Mouse (Mus musculus): ENCODE results near the gene Lsp1. TPM values are rescaled to one million over a fixed set of nuclear protein-coding genes. Genes with fewer than 3 reads are reported as not detected.

Gene Lsp1
- polyA plus RNA-seq, 1 experiment from 2014 or later, result 13.1 TPM

DNA sequence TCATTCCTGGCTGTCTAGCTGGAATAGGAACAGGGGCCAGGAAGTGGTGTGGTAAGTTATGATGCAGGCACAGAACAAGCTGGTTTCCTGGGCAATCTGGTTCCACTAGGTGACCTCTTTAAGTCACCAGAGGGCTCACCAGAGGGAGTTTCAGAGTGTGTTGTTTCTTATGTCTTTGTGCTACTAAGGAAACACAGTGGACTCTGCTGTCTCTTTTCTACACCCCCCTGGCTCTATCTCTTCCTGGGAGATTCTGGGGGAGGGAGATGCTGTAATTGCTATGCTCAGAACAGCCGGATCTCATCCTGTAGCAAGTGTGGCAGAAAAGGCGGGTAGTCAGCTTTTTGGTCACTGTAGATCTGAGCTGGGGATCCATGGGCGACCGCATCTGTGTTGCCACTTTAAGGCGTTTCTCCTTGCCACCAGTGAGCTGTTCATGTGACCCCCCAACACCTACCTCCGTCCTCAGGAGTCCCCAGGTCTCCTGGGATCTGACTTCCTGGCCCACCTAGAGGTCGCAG lies 9.6 kb downstream of the Lsp1 start:
- Histone ChIP-seq H3K4me2 (no peak overlapping the region), H3K27me3 (ENCODE audit: control insufficient read depth, insufficient read depth, low read length) (no peaks in the 10 kb centered on the region), H3K9ac (ENCODE audit: low read length) (no peak overlapping the region), H3K27ac (ENCODE audit: low read depth, low read length) (no peak overlapping the region), H3K36me3 (ENCODE audit: control insufficient read depth, insufficient read depth, low read length) (no peaks in the 10 kb centered on the region), H3K4me1 (ENCODE audit: control insufficient read depth, insufficient read depth, low read length) (peaks cover 15% of the 10 kb centered on the region), H3K9me3 (ENCODE audit: control insufficient read depth, low read length) (no peaks in the 10 kb centered on the region), H3K4me3 (ENCODE audit: low read depth, low read length) (no peak overlapping the region)
- ATAC-seq (ENCODE audit: low FRiP score), result no peak
- 83% methylated on average over 7 of the region's 7 CpGs for WGBS
- peak; percentile 74 for DNase-seq (ENCODE audit: low spot score, missing footprints)

DNA sequence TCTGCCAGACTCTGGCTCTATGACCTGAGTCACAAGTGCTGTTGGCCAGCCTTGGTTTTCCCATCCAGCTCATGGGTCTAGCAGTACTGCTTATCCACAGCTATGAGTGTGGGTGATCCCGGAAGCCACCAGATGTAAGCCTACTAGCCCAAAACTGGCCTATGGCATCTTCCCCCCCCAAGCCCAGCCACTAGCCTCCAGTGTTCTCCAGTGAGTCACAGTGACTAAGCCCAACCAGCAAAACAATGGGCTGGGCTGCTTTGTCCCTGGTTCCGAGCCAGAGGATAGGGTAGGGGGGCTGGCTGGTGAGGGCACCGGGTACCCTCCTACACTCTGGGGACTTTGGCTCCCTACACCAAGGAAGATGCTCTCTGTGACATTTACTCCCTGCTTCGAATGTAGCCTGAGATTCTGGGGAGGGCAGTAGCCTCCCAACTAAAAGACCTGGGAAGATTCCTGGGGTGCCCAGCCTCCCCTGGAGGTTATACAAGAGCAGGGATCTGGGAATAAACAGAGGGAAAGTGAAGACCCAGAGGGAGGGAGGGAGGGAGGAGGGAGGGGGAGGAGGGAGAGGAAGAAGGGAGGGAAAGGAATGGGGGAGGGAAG lies 10.3 kb downstream of the Lsp1 start:
- H3K4me2 ChIP-seq, result no peak overlapping the region
- H3K27ac ChIP-seq (ENCODE audit: low read depth, low read length), result no peak overlapping the region
- H3K9ac ChIP-seq (ENCODE audit: low read length), result no peak overlapping the region
- DNase-seq (ENCODE audit: low spot score, missing footprints), result peak; percentile 88
- no peaks in the 10 kb centered on the region for H3K27me3 ChIP-seq (ENCODE audit: control insufficient read depth, insufficient read depth, low read length)
- no peak overlapping the region for H3K4me3 ChIP-seq (ENCODE audit: low read depth, low read length)
- peaks cover 15% of the 10 kb centered on the region for H3K4me1 ChIP-seq (ENCODE audit: control insufficient read depth, insufficient read depth, low read length)
- WGBS, result 21% methylated on average over 4 of the region's 4 CpGs
- no peaks in the 10 kb centered on the region for H3K9me3 ChIP-seq (ENCODE audit: control insufficient read depth, low read length)
- peak; percentile 57; the same call in 1 of the 2 replicates for ATAC-seq (ENCODE audit: low FRiP score)
- no peaks in the 10 kb centered on the region for H3K36me3 ChIP-seq (ENCODE audit: control insufficient read depth, insufficient read depth, low read length)

DNA sequence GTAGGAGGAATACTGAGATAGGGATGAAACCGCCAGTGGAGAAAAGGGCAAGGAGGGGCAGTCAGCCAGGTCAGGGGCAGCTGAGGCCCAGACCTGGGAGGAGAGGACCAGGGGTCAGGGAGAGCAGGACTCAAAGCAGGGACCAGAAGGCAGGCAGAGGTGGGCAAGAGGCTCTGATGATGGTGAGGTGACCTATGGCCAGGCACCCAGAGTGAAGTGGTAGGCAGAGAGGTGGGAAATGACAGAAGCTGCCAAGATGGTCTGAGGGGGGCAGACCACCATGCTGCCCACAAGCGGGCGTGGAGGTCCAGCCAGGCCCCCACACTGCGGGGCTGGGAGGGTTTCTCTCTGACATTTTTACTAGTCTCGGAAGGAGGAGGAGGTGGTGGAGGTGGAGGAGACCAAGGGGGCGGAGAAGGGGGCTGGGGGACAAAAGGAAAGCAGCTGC lies 10.8 kb downstream of the Lsp1 start:
- DNase-seq (ENCODE audit: low spot score, missing footprints), result peak; percentile 87
- Histone ChIP-seq H3K4me3 (ENCODE audit: low read depth, low read length) (no peak overlapping the region), H3K27me3 (ENCODE audit: control insufficient read depth, insufficient read depth, low read length) (no peaks in the 10 kb centered on the region), H3K27ac (ENCODE audit: low read depth, low read length) (peak overlapping the region; percentile 47), H3K9me3 (ENCODE audit: control insufficient read depth, low read length) (no peaks in the 10 kb centered on the region), H3K36me3 (ENCODE audit: control insufficient read depth, insufficient read depth, low read length) (no peaks in the 10 kb centered on the region), H3K4me2 (no peak overlapping the region), H3K9ac (ENCODE audit: low read length) (peak overlapping the region; percentile 55), H3K4me1 (ENCODE audit: control insufficient read depth, insufficient read depth, low read length) (peaks cover 15% of the 10 kb centered on the region)
- ATAC-seq (ENCODE audit: low FRiP score), result peak; percentile 43; the same call in 1 of the 2 replicates
- 26% methylated on average over 6 of the region's 6 CpGs for WGBS

DNA sequence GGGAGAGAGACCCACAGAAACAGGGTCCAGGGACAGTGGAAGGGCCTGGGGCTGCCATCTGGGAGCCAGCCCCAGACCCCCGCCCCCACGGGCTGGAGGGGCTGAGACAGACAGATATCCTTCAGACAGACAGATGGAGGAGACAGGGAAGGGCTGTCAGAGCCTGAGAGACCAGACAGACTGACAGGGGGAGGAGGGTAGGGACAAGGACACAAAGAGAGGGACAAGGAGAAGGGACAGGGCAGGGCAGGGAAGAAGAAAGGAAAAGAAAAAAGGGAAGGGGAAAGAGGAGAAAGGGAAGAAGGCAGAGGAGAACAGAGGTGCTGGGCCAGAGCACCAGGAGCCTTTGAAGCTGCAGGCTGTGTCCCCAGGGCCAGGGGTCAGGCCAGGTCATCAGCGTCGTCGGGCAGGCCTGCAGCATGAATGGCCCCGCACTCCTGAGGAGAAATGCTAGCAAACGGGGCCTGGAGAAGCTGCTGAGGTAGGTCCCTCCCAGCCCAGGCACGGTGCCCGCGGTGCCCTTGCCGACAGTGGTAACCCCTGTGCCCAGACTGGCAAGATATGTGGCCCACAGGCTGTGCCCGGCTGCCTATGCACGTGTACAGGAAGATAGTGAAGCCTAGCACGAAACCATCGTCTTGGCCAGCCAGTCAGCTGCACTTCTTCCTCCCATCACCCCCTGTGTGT lies 11.4 kb downstream of the Lsp1 start:
- no peak overlapping the region for H3K4me3 ChIP-seq (ENCODE audit: low read depth, low read length)
- H3K9ac ChIP-seq (ENCODE audit: low read length), result peak overlapping the region; percentile 55
- ATAC-seq (ENCODE audit: low FRiP score) (0 out of 2 replicates have a peak, but pooled peaks have one; percentile 18), DNase-seq (ENCODE audit: low spot score, missing footprints) (peak; percentile 88)
- no peak overlapping the region for H3K4me2 ChIP-seq
- no peaks in the 10 kb centered on the region for H3K9me3 ChIP-seq (ENCODE audit: control insufficient read depth, low read length)
- no peaks in the 10 kb centered on the region for H3K27me3 ChIP-seq (ENCODE audit: control insufficient read depth, insufficient read depth, low read length)
- 33% methylated on average over 15 of the region's 15 CpGs for WGBS
- peak overlapping the region; percentile 47 for H3K27ac ChIP-seq (ENCODE audit: low read depth, low read length)
- H3K36me3 ChIP-seq (ENCODE audit: control insufficient read depth, insufficient read depth, low read length), result no peaks in the 10 kb centered on the region
- H3K4me1 ChIP-seq (ENCODE audit: control insufficient read depth, insufficient read depth, low read length), result peaks cover 15% of the 10 kb centered on the region

DNA sequence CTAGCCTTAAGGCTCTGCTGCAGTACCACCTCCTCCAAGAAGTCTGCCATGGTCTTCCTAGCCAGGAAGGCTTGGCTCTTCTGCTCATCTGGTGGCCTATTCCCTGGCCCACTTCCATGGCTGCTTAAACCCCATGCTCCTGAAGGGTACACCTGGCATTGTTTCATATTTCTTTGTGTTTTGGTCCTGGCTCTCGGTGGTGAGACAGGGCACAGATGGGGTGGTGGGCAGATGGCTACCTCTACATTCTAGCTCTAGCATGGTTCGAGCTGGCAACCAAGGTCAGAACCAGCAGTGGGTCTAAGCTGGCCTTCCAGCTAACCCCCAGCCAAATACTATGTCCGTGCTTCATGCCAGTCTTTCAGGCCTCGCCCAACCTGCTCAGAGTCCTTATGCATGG lies 12.3 kb downstream of the Lsp1 start:
- Histone ChIP-seq H3K9ac (ENCODE audit: low read length) (no peak overlapping the region), H3K27ac (ENCODE audit: low read depth, low read length) (no peak overlapping the region), H3K9me3 (ENCODE audit: control insufficient read depth, low read length) (no peaks in the 10 kb centered on the region), H3K27me3 (ENCODE audit: control insufficient read depth, insufficient read depth, low read length) (no peaks in the 10 kb centered on the region), H3K36me3 (ENCODE audit: control insufficient read depth, insufficient read depth, low read length) (no peaks in the 10 kb centered on the region), H3K4me1 (ENCODE audit: control insufficient read depth, insufficient read depth, low read length) (peaks cover 15% of the 10 kb centered on the region), H3K4me3 (ENCODE audit: low read depth, low read length) (no peak overlapping the region), H3K4me2 (no peak overlapping the region)
- DNase-seq (ENCODE audit: low spot score, missing footprints), result no peak
- WGBS, result 86% methylated on average over 4 of the region's 4 CpGs
- no peak for ATAC-seq (ENCODE audit: low FRiP score)

DNA sequence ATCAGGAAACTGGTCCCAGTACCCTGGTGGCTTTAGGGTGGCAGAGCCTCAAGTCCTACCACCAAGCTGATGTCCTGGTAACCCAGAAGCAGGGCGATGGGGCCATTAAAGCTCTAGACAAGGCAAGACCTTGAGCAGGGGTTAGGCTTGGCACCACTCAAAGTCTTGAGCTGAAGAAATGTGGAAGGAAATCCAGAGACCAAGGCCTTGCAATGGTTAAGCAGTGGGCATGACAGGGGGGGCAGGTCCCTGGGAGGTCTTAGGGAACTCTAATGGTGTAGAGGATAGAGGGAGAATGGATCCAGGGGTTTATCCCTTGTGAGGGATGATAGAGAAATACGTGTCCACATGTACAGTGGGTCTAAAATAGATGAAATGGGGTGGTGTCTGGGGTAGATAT lies 12.9 kb downstream of the Lsp1 start:
- no peaks in the 10 kb centered on the region for H3K36me3 ChIP-seq (ENCODE audit: control insufficient read depth, insufficient read depth, low read length)
- DNase-seq (ENCODE audit: low spot score, missing footprints) (peak; percentile 75), ATAC-seq (ENCODE audit: low FRiP score) (no peak)
- H3K27me3 ChIP-seq (ENCODE audit: control insufficient read depth, insufficient read depth, low read length), result no peaks in the 10 kb centered on the region
- WGBS, result 94% methylated on average over 2 of the region's 2 CpGs
- no peaks in the 10 kb centered on the region for H3K9me3 ChIP-seq (ENCODE audit: control insufficient read depth, low read length)
- no peak overlapping the region for H3K9ac ChIP-seq (ENCODE audit: low read length)
- H3K4me2 ChIP-seq, result no peak overlapping the region
- no peak overlapping the region for H3K27ac ChIP-seq (ENCODE audit: low read depth, low read length)
- H3K4me3 ChIP-seq (ENCODE audit: low read depth, low read length), result no peak overlapping the region
- H3K4me1 ChIP-seq (ENCODE audit: control insufficient read depth, insufficient read depth, low read length), result peaks cover 15% of the 10 kb centered on the region

DNA sequence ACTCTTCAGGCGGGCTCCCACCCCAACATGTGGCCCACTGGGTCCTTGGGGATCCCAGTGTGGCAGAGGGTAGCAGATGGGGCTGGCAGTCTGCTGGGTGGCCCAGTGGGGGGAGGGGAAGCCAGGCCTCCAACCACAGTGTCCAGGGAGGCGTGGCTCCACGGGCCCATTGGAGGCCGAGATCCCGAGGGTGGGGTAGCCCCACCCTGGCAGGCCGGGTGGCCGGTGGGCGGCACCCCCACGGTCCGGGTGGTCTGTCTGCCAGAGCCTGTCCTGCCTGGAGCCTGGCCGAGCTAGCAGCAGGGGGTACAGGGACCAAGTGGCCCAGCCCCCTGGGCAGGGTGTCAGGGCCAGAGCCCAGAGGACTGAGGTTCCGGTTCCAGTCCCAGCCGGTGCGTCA lies 14.2 kb downstream of the Lsp1 start:
- H3K9me3 ChIP-seq (ENCODE audit: control insufficient read depth, low read length), result no peaks in the 10 kb centered on the region
- no peak overlapping the region for H3K4me2 ChIP-seq
- no peak overlapping the region for H3K9ac ChIP-seq (ENCODE audit: low read length)
- H3K36me3 ChIP-seq (ENCODE audit: control insufficient read depth, insufficient read depth, low read length), result no peaks in the 10 kb centered on the region
- H3K4me1 ChIP-seq (ENCODE audit: control insufficient read depth, insufficient read depth, low read length), result peaks cover 15% of the 10 kb centered on the region
- H3K27me3 ChIP-seq (ENCODE audit: control insufficient read depth, insufficient read depth, low read length), result no peaks in the 10 kb centered on the region
- no peak overlapping the region for H3K4me3 ChIP-seq (ENCODE audit: low read depth, low read length)
- ATAC-seq (ENCODE audit: low FRiP score) (no peak), DNase-seq (ENCODE audit: low spot score, missing footprints) (peak; percentile 73)
- WGBS, result 84% methylated on average over 14 of the region's 14 CpGs
- H3K27ac ChIP-seq (ENCODE audit: low read depth, low read length), result no peak overlapping the region

DNA sequence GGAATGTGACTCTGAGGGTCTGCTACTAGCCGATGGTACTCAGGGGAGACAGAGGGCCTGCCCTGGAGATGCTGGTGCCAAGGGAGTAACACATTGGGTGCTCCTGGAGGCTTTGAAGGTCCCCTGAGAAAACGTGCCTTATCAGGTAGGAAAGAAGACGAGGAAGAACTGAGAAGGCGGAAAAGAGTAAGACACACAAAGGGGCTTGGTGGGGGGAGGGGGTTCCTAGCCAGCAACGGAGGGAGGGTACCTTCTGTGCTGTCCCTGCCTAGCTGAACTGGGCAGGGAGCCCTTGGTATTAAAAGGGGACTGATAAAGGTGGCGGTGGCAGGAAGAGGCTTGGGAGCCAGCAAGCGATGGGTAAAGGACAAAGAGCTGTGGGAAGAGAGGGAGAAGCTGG lies 15.0 kb downstream of the Lsp1 start:
- peak overlapping the region; percentile 24; the same call in 1 of the 2 replicates for H3K9ac ChIP-seq (ENCODE audit: low read length)
- H3K9me3 ChIP-seq (ENCODE audit: control insufficient read depth, low read length), result no peaks in the 10 kb centered on the region
- no peak overlapping the region for H3K4me3 ChIP-seq (ENCODE audit: low read depth, low read length)
- no peak overlapping the region for H3K27ac ChIP-seq (ENCODE audit: low read depth, low read length)
- peaks cover 15% of the 10 kb centered on the region for H3K4me1 ChIP-seq (ENCODE audit: control insufficient read depth, insufficient read depth, low read length)
- no peaks in the 10 kb centered on the region for H3K36me3 ChIP-seq (ENCODE audit: control insufficient read depth, insufficient read depth, low read length)
- ATAC-seq (ENCODE audit: low FRiP score) (no peak), DNase-seq (ENCODE audit: low spot score, missing footprints) (peak; percentile 77)
- no peaks in the 10 kb centered on the region for H3K27me3 ChIP-seq (ENCODE audit: control insufficient read depth, insufficient read depth, low read length)
- H3K4me2 ChIP-seq, result no peak overlapping the region
- WGBS, result 58% methylated on average over 7 of the region's 7 CpGs

DNA sequence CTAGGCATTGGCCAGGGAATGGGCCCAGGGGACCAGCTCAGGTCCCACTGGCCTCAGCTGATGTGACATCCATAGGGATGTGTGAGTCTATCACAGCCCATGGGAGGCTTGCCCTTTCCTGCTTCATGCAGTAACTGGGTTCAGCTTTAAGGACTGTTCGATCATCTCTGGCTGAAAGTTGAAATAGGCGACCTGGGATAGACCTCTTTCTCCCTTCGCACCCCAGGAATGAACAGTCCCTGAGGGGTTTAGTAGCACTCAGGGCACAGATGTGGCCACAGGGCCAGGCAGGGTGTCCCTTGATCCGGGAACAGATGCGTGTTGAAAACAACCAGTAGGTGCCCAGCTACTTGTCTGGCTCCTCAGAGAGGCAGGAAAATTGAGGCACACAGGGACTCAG lies 15.7 kb downstream of the Lsp1 start:
- Histone ChIP-seq H3K27ac (ENCODE audit: low read depth, low read length) (no peak overlapping the region), H3K27me3 (ENCODE audit: control insufficient read depth, insufficient read depth, low read length) (no peaks in the 10 kb centered on the region), H3K9ac (ENCODE audit: low read length) (no peak overlapping the region), H3K9me3 (ENCODE audit: control insufficient read depth, low read length) (no peaks in the 10 kb centered on the region), H3K36me3 (ENCODE audit: control insufficient read depth, insufficient read depth, low read length) (no peaks in the 10 kb centered on the region), H3K4me1 (ENCODE audit: control insufficient read depth, insufficient read depth, low read length) (peaks cover 12% of the 10 kb centered on the region), H3K4me2 (no peak overlapping the region), H3K4me3 (ENCODE audit: low read depth, low read length) (no peak overlapping the region)
- WGBS, result 86% methylated on average over 5 of the region's 5 CpGs
- ATAC-seq (ENCODE audit: low FRiP score) (no peak), DNase-seq (ENCODE audit: low spot score, missing footprints) (peak; percentile 51)

All from midbrain, embryonic 11.5 days (tissue).